8 mouse cellular contexts compared by ENCODE assay signal in genomic region chr10:43478751-43479435, GRCm38 (mm10). TPM values are rescaled to one million over a fixed set of nuclear protein-coding genes. Genes with fewer than 3 reads are reported as not detected.
DNase-seq lines count a peak whose midpoint lies in the region; ATAC-seq and TF ChIP-seq lines count a peak whose summit lies in the region.

TSS of gene Bend3 (plus strand) at chr10:43478831.

- no peaks in the 10 kb centered on the region for H3K27me3 ChIP-seq in MEL (ENCODE audit: control insufficient read depth in 1 of 2, insufficient read depth in 2 of 2, low read length in 2 of 2)
- no peaks in the 10 kb centered on the region for H3K27me3 ChIP-seq in hindbrain, embryonic 13.5 days

- peak within 1 kb of the TSS; percentile 86 for H3K9ac ChIP-seq in MEL (ENCODE audit: control insufficient read depth, low read depth, low read length, poor library complexity, severe bottlenecking)
- H3K9ac ChIP-seq in hindbrain, embryonic 13.5 days: peak within 1 kb of the TSS; percentile 90

- H3K9me3 ChIP-seq in MEL (replicated peaks; ENCODE audit: insufficient read depth, low read length): no peaks in the 10 kb centered on the region
- no peaks in the 10 kb centered on the region for H3K9me3 ChIP-seq in hindbrain, embryonic 13.5 days

- ATAC-seq in hindbrain, embryonic 13.5 days (ENCODE audit: low FRiP score): peak; percentile 81

- peaks cover 50% of the 10 kb centered on the region for H3K79me2 ChIP-seq in MEL (ENCODE audit: control insufficient read depth, insufficient read depth, low read length, poor library complexity)

- TF ChIP-seq POLR2A in MEL (IDR thresholded peaks at IDR 0.05; ENCODE audit: control insufficient read depth in 1 of 2, insufficient read depth in 1 of 2, low read depth in 1 of 2, low read length in 2 of 2, poor library complexity in 1 of 2): 0 out of 4 replicates have a peak, but pooled peaks of 1 of the 2 experiments have one; percentile 27

- peak within 1 kb of the TSS; percentile 87 to 97 for H3K4me3 ChIP-seq in MEL (ENCODE audit: control insufficient read depth in 1 of 2, insufficient read depth in 1 of 2, low read depth in 2 of 2, low read length in 2 of 2)
- peak within 1 kb of the TSS; percentile 76 for H3K4me3 ChIP-seq in hindbrain, embryonic 13.5 days

- peaks cover 0 to 20% of the 10 kb centered on the region in 2 experiments; a peak in 2 of 4 replicates for H3K36me3 ChIP-seq in MEL (ENCODE audit: control insufficient read depth in 1 of 2, insufficient read depth in 2 of 2, low read length in 2 of 2)
- H3K36me3 ChIP-seq in hindbrain, embryonic 13.5 days: no peaks in the 10 kb centered on the region

- WGBS in hindbrain, embryonic 13.5 days: under 1% methylated on average over 38 of the region's 101 CpGs

- TF ChIP-seq CTCF in MEL (IDR thresholded peaks at IDR 0.05 in 2 of 3, conservative IDR thresholded peaks at IDR 0.05 in 1 of 3; ENCODE audit: control insufficient read depth in 1 of 3, insufficient read depth in 1 of 3, low read depth in 2 of 3, low read length in 3 of 3, poor library complexity in 1 of 3, severe bottlenecking in 1 of 3): no peak

- H3K27ac ChIP-seq in MEL (ENCODE audit: control insufficient read depth, low read depth, low read length): peak within 1 kb of the TSS; percentile 85
- H3K27ac ChIP-seq in hindbrain, embryonic 13.5 days: peak within 1 kb of the TSS; percentile 98

- no peak for TF ChIP-seq EP300 in MEL (IDR thresholded peaks at IDR 0.05; ENCODE audit: low read depth in 1 of 2, low read length in 2 of 2)

- peak within 1 kb of the TSS; percentile 97 for H3K4me2 ChIP-seq in hindbrain, embryonic 13.5 days

- DNase-seq in MEL (ENCODE audit: low read depth, low spot score): peak; percentile 63
- DNase-seq in cerebellum, adult 18-20 months: peak; percentile 47 to 61
- peak; percentile 63 to 72 for DNase-seq in frontal cortex, postnatal 10 days (ENCODE audit: low spot score in 2 of 2)
- DNase-seq in left cerebral cortex, adult 18-20 months (ENCODE audit: low spot score in 2 of 2): peak; percentile 41 to 61
- peak; percentile 51 for DNase-seq in lung, postnatal 36 days
- DNase-seq in right cerebral cortex, adult 2 months (ENCODE audit: low spot score in 2 of 2): peak; percentile 52 to 64
- peak; percentile 44 for DNase-seq in urinary bladder, postnatal 14 days (ENCODE audit: low spot score)

- TF ChIP-seq RAD21 in MEL (IDR thresholded peaks at IDR 0.05; ENCODE audit: low read depth, low read length): no peak

- H3K4me1 ChIP-seq in MEL (ENCODE audit: control insufficient read depth in 1 of 2, insufficient read depth in 2 of 2, low read length in 2 of 2): peaks cover 5 to 24% of the 10 kb centered on the region in 2 experiments
- peaks cover 59% of the 10 kb centered on the region for H3K4me1 ChIP-seq in hindbrain, embryonic 13.5 days (replicated peaks)

TF ChIP-seq in MEL, 35 proteins besides CTCF, POLR2A, EP300 and RAD21:
- TF ChIP-seq GABPA (IDR thresholded peaks at IDR 0.05; ENCODE audit: low read depth, low read length) (no peak), ETS1 (IDR thresholded peaks at IDR 0.05; ENCODE audit: low read depth, low read length) (no peak), ZKSCAN1 (IDR thresholded peaks at IDR 0.05; ENCODE audit: low read depth, low read length) (no peak), USF2 (IDR thresholded peaks at IDR 0.05; ENCODE audit: borderline replicate concordance in 1 of 2, insufficient read depth in 1 of 2, low read depth in 1 of 2, low read length in 2 of 2) (no peak), MEF2A (IDR thresholded peaks at IDR 0.05; ENCODE audit: extremely low read depth, insufficient replicate concordance, low read depth, low read length, poor library complexity, severe bottlenecking) (no peak), MAZ (IDR thresholded peaks at IDR 0.05; ENCODE audit: low read depth, low read length) (no peak; the same call in 1 of the 2 replicates), MYB (IDR thresholded peaks at IDR 0.05; ENCODE audit: low read depth, low read length) (no peak), CHD2 (IDR thresholded peaks at IDR 0.05; ENCODE audit: low read length) (no peak), HCFC1 (IDR thresholded peaks at IDR 0.05; ENCODE audit: low read depth, low read length) (0 out of 2 replicates have a peak, but pooled peaks have one; percentile 28), ZNF384 (IDR thresholded peaks at IDR 0.05; ENCODE audit: low read depth, low read length) (no peak), POLR2AphosphoS2 (IDR thresholded peaks at IDR 0.05; ENCODE audit: low read length) (no peak), MAX (IDR thresholded peaks at IDR 0.05; ENCODE audit: low read length) (0 out of 2 replicates have a peak, but pooled peaks have one; percentile 31)

RNA-seq across cellular contexts. Expression of gene Bend3, which starts in this region (rescaled TPM):
- 12.6 and 13.0 TPM in 2 replicates for total RNA-seq in MEL (2012; rRNA removed)
- polyA plus RNA-seq in MEL (2012; ENCODE audit: insufficient read depth in 1 of 2, insufficient read length in 2 of 2, low read depth in 1 of 2, low replicate concordance in 2 of 2, missing spikeins in 1 of 2): 10 to 100 TPM; 18.7 to 32.8 TPM
- polyA plus RNA-seq in hindbrain, embryonic 13.5 days (2015; fragmentation: Nextera tagmentation; extraction: Ambion mirVana): 3.0 and 3.8 TPM in 2 replicates
- 1 to 10 TPM; 3.1 to 4.2 TPM for total RNA-seq in left cerebral cortex, adult 18-20 months (2021)

Comparison
In these comparisons a context has a peak if more than half of its experiments do, and no peak if none do; other contexts are left out.
1. Peak in every context shown above with its lines: DNase-seq, ATAC-seq, H3K4me3 ChIP-seq and H3K27ac ChIP-seq.